Mouse (Mus musculus): ENCODE results near the gene Fcmr.

Gene Fcmr

GRCm38 (mm10) chr1:130865541-130866221 is at the start of gene Fcmr:
Gene Fcmr, plus strand, starts transcription at chr1:130865669.
- no peak for DNase-seq (ENCODE audit: low spot score)

GRCm38 (mm10) chr1:130819737-130820136 is 45.7 kb upstream of the Fcmr start:
- DNase-seq (ENCODE audit: low spot score): no peak

DNA sequence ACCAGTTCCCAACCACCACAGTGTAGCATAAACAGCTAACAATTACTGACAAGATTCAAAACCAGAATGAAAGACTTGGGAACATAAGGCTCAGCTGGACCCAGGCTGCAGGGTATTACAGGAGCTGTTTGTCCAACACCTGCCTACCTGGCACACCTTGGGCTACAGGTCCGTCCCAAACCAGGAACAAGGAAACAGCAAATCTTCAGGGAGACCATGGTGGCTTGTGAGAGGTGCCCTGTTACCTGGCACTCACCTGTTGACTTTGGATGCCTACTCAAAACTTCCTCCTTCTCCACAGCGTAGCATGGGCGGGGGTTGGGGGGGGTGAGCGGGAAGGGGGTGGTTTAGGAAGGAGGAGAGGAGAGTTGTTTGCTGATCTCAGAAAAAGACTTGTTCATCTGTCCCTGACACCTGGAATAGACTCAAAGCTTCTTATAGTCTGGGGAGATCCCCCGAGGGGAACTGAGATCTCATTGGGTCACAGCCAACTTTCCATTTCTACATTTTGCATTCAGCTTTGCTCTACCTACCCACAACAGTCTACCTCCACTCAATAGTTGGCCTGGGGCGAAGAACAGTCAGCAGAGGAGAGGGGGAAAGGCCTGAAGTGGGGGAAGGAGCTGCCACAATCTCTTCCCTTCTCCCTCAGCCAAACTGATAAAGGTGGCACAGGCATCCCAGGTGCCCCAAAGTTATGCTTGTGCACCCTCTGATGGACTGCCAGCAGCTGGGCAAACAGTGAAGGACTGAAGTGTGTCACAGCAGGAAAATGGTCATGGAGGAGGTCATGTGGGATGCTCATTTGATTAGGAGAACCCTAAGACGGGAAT is 44.9 kb upstream of the Fcmr start:
- no peak for DNase-seq (ENCODE audit: low spot score)

GRCm38 (mm10) chr1:130821149-130821471 is 44.4 kb upstream of the Fcmr start:
- no peak for DNase-seq (ENCODE audit: low spot score)

DNA sequence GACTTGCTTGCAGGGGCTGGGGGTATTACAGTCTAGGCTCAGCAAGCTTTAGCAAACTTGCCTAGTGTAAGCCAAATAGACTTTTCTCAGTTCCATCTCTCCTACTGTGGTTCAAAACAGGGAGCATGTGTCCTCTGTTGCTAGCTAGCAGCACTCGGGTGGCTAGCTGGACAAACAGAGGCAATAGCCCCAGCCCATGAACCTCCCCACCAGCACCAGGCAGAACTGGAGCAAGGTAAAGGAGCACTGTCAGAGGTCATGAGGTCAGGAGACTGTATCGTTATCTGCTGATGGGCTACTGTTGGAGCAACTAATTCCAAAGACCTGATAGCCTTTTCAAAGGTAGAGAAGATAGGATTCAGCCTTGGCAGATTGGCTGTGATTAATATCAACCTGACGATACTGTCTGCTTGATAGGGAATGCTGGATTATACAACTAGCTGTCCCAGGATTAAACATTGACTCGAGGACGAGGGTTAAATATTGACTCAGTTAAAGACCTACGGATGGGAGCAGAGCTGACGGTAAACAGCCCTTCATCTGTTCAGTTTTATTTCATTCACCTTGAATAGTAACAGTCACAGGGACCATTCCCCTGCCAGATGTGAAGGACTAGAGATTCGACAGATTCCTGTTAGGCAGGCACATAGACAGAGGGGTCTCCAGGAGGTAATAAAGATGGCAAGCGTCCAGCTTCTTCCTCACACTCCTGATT is 43.4 kb upstream of the Fcmr start:
- no peak for DNase-seq (ENCODE audit: low spot score)

DNA sequence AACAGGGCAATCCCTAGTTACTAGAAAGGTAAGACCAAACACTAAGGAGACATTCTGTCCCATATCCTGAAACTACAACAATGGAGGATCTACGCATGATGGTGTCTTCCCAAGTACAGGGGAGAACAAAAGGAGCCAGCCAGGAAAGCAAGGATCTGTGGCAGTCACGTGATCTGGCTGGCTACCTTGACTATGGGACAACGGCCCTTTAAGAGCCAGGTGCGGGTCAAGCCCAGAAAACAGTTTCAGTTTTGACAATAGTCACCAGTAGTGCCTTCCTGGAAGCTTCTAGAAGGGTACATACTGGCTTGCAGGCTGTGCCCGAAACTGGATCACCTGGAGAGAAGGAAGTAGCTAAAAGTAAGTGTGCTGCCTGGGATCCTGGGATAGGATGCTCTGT is 39.0 kb upstream of the Fcmr start, which contains the start of gene Pigr:
Pigr (plus strand) TSS at position 237 of the 400 bp plus-strand sequence.
- DNase-seq (ENCODE audit: low spot score): no peak

- no peak for DNase-seq (ENCODE audit: low spot score)
Measured at GRCm38 (mm10) chr1:130828656-130829055, 36.8 kb upstream of the Fcmr start.

- DNase-seq (ENCODE audit: low spot score): no peak
Measured at GRCm38 (mm10) chr1:130829906-130830830, 35.3 kb upstream of the Fcmr start.

- DNase-seq (ENCODE audit: low spot score): no peak
Measured at GRCm38 (mm10) chr1:130832230-130833149, 33.0 kb upstream of the Fcmr start.

DNA sequence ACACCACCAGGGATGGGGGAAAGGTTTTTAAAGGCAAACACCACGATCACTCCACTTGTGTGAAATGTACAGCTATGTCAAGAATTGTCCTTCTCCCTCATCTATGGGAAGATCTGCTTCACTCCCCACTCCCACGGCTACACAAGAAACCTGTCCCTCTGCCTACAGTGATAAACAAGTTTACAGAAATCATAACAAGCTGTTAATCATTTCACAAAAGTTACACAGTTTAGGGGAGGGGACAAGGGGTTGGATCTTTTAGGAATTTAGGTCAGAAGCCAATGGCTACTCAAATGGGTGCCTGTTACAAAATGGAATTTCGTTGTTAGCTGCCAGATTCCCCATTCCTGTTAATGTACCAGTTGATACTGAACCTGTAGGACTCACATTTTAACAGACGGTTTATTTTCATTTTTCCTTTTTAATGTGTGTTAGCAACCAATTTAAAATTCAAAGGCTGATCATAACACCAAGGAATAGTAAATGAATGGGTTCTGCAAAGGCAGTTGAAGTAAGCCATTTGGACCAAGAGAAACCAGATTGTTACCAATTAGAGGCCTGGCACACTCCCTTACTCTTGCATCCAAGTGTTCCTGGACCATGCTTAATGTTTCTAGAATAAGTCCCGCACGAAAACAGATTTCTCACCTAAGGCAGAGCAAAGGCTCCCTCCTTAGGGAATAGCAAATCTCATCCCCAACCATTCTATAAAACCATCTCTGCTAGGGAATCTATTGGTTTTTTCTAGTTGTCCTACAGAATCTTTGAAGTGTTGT is 30.1 kb upstream of the Fcmr start:
- DNase-seq (ENCODE audit: low spot score): peak; percentile 11

- no peak for DNase-seq (ENCODE audit: low spot score)
Measured at GRCm38 (mm10) chr1:130838288-130838687, 27.2 kb upstream of the Fcmr start.

GRCm38 (mm10) chr1:130840599-130841379 is 24.7 kb upstream of the Fcmr start:
- no peak for DNase-seq (ENCODE audit: low spot score)

DNA sequence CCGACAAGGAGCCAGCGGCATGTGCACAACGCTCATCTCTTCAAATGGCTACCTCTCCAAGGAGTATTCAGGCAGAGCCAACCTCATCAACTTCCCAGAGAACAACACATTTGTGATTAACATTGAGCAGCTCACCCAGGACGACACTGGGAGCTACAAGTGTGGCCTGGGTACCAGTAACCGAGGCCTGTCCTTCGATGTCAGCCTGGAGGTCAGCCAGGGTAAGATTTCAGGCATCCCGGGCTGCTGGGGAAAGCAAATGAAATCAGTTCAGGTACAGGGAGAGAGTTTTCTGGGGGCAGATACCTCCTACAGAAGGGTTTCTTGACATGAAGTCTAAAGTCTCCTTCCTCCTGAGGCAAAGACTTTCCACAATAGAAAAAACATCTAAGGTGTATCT is 23.8 kb upstream of the Fcmr start:
- no peak for DNase-seq (ENCODE audit: low spot score)

GRCm38 (mm10) chr1:130844516-130844915 is 21.0 kb upstream of the Fcmr start:
- no peak for DNase-seq (ENCODE audit: low spot score)

DNA sequence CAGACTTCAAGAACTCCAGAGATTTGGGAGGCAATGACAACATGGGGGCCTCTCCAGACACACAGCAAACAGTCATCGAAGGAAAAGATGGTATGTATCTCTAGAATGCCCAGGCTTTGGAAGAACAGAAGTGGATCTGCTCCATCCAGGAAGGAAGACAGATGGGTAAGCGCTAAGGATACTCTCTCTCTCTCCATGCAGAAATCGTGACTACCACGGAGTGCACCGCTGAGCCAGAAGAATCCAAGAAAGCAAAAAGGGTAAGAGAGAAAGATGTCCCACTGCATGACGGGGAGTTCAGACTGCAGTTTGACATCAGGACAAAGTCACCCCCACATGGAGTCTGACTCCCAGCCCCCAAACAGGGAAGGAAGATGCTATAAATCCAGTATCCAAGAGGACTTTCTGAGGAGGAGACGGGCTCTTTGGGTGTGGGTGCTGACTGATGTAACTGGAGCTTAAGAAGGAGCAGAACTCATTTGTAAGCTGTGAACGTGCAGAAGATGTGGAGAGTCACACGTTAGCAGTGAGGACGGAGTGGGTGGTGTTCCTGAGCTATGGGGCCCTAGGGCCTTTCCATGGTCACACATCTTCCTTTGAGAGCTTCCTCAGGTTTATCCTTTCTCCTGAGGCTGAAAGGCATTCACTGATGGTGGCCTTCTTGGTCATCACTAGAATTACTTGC is 15.8 kb upstream of the Fcmr start:
- no peak for DNase-seq (ENCODE audit: low spot score)

DNA sequence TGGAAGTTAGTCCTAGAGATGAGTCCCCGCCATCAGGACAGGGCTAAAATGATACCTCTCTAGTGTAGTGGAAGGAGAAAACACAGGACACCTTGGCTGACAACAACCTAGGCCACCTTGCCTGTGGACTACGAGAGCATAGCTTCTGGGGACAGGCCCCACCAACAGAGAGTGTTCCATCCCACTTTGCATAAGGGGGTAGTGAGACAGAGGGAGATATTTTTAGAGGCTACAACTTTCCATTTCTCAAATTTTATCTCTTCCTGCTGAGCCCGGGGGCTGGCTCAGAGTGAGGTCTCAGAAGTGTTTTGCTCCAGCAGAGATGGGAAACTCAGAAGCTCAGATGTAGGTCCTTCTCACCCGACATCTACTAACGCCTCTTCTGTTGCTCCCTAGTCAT is 15.1 kb upstream of the Fcmr start:
- no peak for DNase-seq (ENCODE audit: low spot score)

DNA sequence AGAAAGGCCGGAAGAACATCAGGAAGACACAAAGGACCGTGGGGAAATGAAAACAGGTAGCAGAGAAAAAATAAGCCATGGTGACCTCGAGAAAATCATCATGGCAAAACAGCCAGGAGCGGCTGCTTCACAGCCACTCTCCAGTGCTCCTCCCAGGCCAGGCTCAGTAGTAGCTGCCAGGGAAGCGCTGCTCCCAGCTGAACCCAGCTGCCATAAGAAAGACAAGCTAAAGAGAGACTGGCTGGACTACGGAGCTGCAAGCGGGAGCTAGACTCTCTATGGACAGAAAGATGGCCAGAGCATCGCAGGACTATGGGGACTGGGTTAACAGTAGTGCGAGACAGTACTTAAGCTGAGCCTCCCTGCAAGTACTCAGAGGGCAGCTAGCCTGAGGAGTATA is 10.7 kb upstream of the Fcmr start:
- no peak for DNase-seq (ENCODE audit: low spot score)

DNA sequence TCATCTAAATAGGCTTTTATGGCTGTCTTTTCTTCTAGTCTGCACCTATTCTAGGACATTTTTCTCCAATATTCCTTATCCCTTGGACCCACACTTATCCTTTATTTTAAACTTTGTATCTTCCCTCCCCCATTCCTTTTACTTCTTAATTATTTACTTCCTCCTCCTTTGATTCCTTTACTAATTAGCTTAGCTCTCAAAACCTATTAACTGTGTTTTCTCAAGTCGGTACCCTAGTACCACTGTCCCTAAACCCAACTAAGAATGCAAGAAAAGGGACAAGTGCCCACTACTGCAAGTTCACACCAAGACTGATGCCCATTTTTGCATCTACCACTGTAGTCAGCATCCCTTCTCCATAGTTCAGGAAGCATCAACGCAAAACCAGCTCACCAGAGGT is 9.7 kb upstream of the Fcmr start:
- DNase-seq (ENCODE audit: low spot score): no peak

GRCm38 (mm10) chr1:130857456-130857855 is 8.0 kb upstream of the Fcmr start:
- DNase-seq (ENCODE audit: low spot score): no peak

All from layer of hippocampus, adult 9-10 months (tissue).